ENCODE assay signal across 27 mouse cellular contexts in the genomic region with DNA sequence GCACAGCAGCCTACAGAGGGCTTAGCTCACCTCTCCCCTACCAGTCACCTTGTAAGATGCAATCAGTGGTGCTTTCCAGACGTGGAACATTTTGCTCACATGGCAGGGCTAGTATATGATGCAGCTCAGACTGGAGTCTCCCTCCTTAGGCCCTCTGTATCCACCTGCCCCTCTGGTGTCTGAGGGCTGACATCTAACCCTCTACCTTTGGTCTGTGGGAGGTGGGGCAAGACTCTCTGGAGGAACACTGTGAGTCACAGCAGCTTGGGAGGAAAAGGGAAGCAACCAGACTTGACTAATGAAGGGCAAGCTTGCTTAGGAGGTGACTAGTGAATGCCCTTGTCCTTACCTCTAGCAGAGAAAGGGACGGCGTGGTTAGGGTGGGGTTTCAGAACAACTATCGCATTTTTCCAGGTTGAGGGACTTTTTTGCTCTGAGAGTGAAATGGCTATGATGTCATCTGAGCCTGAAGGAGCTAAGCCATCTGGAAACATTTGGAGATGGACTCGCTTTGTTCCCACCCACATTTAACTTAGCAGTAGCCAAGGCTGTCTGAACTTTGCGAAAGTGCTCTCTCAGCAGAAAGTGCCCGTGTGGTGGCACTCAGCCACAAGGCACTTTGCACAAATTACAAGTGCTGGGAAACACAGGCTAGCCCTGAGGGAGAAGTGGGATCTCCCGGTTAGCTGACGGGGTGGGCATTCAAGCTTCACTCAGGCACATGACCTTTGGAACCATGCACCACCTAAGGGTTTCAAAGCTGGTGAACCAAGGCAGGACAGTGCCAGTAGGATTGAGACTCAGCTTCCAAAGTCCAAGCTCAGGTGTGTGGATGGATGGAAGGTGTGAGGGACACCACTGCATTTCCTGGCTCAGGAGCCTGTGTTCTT. TPM values are rescaled to one million over a fixed set of nuclear protein-coding genes. Genes with fewer than 3 reads are reported as not detected.
DNase-seq lines count a peak whose midpoint lies in the region; ATAC-seq and TF ChIP-seq lines count a peak whose summit lies in the region.
"Had no signal": no experiment of that assay in that cellular context is flagged by ENCODE, and none has a peak within 500 bp of the region (broad histone marks: within the 10 kb centered on the region; RNA-seq: fewer than 3 reads in every experiment).

No protein-coding gene starts in this region.

- no peaks in the 10 kb centered on the region for H3K4me1 ChIP-seq in embryonic facial prominence, embryonic 15.5 days
- H3K4me1 ChIP-seq in kidney, postnatal 0 days (replicated peaks; ENCODE audit: insufficient read depth, low read length), result no peaks in the 10 kb centered on the region
- H3K4me1 ChIP-seq: heart, embryonic 12.5 days; intestine, embryonic 15.5 days; limb, embryonic 13.5 days; lung, embryonic 15.5 days had no signal

- WGBS in embryonic facial prominence, embryonic 15.5 days, result 47% methylated on average over 9 of the region's 9 CpGs
- 64% methylated on average over 9 of the region's 9 CpGs for WGBS in kidney, postnatal 0 days

- TF ChIP-seq CTCF in kidney, postnatal 0 days (IDR thresholded peaks at IDR 0.05; ENCODE audit: low read depth), result no peak

- H3K36me3 ChIP-seq in embryonic facial prominence, embryonic 15.5 days, result no peaks in the 10 kb centered on the region
- H3K36me3 ChIP-seq in kidney, postnatal 0 days (ENCODE audit: insufficient read depth, low read length), result no peaks in the 10 kb centered on the region
- H3K36me3 ChIP-seq: heart, embryonic 12.5 days; hindbrain, embryonic 15.5 days; intestine, embryonic 15.5 days; limb, embryonic 13.5 days; lung, embryonic 15.5 days had no signal

- no peak overlapping the region for H3K9ac ChIP-seq in embryonic facial prominence, embryonic 15.5 days
- H3K9ac ChIP-seq in kidney, postnatal 0 days (ENCODE audit: low read depth, low read length), result no peak overlapping the region
- H3K9ac ChIP-seq: forebrain, postnatal 0 days; heart, embryonic 12.5 days; hindbrain, embryonic 15.5 days; intestine, embryonic 15.5 days; limb, embryonic 13.5 days; liver, embryonic 14.5 days; lung, embryonic 15.5 days had no signal

- no peak overlapping the region for H3K4me2 ChIP-seq in embryonic facial prominence, embryonic 15.5 days (replicated peaks)
- no peak overlapping the region for H3K4me2 ChIP-seq in kidney, postnatal 0 days (ENCODE audit: low read length)
- H3K4me2 ChIP-seq: heart, embryonic 12.5 days; hindbrain, embryonic 15.5 days; intestine, embryonic 15.5 days; limb, embryonic 13.5 days; lung, embryonic 15.5 days had no signal

- no peak for DNase-seq in frontal cortex, postnatal 25 days (ENCODE audit: low spot score in 2 of 2)
- DNase-seq in ES-CJ7 (ENCODE audit: low read depth, low spot score), result peak; percentile 13
- no peak for DNase-seq in kidney, postnatal 0 days (ENCODE audit: low spot score)
- no peak for DNase-seq in cerebellum, adult 11 months
- DNase-seq in left cerebral cortex, postnatal 14 days (ENCODE audit: low spot score in 2 of 2), result no peak
- no peak for DNase-seq in layer of hippocampus, adult 11-12 months (ENCODE audit: low spot score)
- DNase-seq: adrenal gland, postnatal 10 days; cerebellum, adult 11-12 months; cerebellum, postnatal 25 days; forebrain, postnatal 0 days; heart, adult 11 months; lung, postnatal 4 days had no signal

- no peak overlapping the region for H3K27ac ChIP-seq in embryonic facial prominence, embryonic 15.5 days (replicated peaks)
- H3K27ac ChIP-seq in kidney, postnatal 0 days, result no peak overlapping the region
- H3K27ac ChIP-seq: hindbrain, embryonic 15.5 days; intestine, embryonic 15.5 days; limb, embryonic 13.5 days; liver, embryonic 14.5 days; lung, embryonic 15.5 days; stomach, postnatal 0 days had no signal

- H3K27me3 ChIP-seq in embryonic facial prominence, embryonic 15.5 days, result no peaks in the 10 kb centered on the region
- no peaks in the 10 kb centered on the region for H3K27me3 ChIP-seq in kidney, postnatal 0 days (ENCODE audit: insufficient read depth, low read length)
- H3K27me3 ChIP-seq: hindbrain, embryonic 15.5 days; intestine, embryonic 15.5 days; limb, embryonic 13.5 days; lung, embryonic 15.5 days had no signal

- H3K4me3 ChIP-seq in embryonic facial prominence, embryonic 15.5 days (replicated peaks), result no peak overlapping the region
- H3K4me3 ChIP-seq in kidney, postnatal 0 days (replicated peaks; ENCODE audit: low read depth, low read length), result no peak overlapping the region
- H3K4me3 ChIP-seq: erythroblast, embryonic 14.5 days; heart, embryonic 12.5 days; hindbrain, embryonic 15.5 days; intestine, embryonic 15.5 days; limb, embryonic 13.5 days; lung, embryonic 15.5 days had no signal

- no peaks in the 10 kb centered on the region for H3K9me3 ChIP-seq in embryonic facial prominence, embryonic 15.5 days (replicated peaks)
- H3K9me3 ChIP-seq in kidney, postnatal 0 days (replicated peaks; ENCODE audit: low read length), result no peaks in the 10 kb centered on the region
- H3K9me3 ChIP-seq: heart, embryonic 12.5 days; hindbrain, embryonic 15.5 days; intestine, embryonic 15.5 days; limb, embryonic 13.5 days; lung, embryonic 15.5 days had no signal

- ATAC-seq in frontal cortex, adult (ENCODE audit: low TSS enrichment), result peak; percentile 84
- peak; percentile 4; the same call in 1 of the 2 replicates for ATAC-seq in embryonic facial prominence, embryonic 15.5 days (ENCODE audit: insufficient number of reproducible peaks, low FRiP score, low TSS enrichment, low read depth)
- peak; percentile 86 for ATAC-seq in kidney, postnatal 0 days (replicated peaks; ENCODE audit: low FRiP score, low read depth)
- ATAC-seq: activated CD4-positive, CD25-positive, alpha-beta regulatory T cell, adult 4 months; forebrain, postnatal 0 days; intestine, embryonic 15.5 days; midbrain, embryonic 16.5 days had no signal

- intact Hi-C loops in left cerebral cortex, postnatal 14 days (cut with DNase I), result no loop called here

RNA-seq across cellular contexts. Expression of a gene that starts 41.2 kb away (rescaled TPM):
- polyA plus RNA-seq in embryonic facial prominence, embryonic 15.5 days (2015; fragmentation: Nextera tagmentation; extraction: Ambion mirVana), result 1.4 and 1.5 TPM in 2 replicates
- 0.65 and 0.91 TPM in 2 replicates for polyA plus RNA-seq in kidney, postnatal 0 days (2015; fragmentation: Nextera tagmentation; extraction: Ambion mirVana)
- 10 to 100 TPM; 44.9 to 47.4 TPM for total RNA-seq in left cerebral cortex, postnatal 14 days (2021)
- total RNA-seq: gastrocnemius, adult 8-10 months; heart, postnatal 25 days; neutrophil, adult 5-6 weeks had no signal
- polyA plus RNA-seq: activated CD4-positive, CD25-positive, alpha-beta regulatory T cell, adult 4 months; erythroblast, embryonic 14.5 days had no signal

Comparison
In these comparisons a context has a peak if more than half of its experiments do, and no peak if none do; other contexts are left out.
1. ATAC-seq: peak in every context shown above with its lines; median percentile 86 in kidney, postnatal 0 days; 84 in frontal cortex, adult; 4 in embryonic facial prominence, embryonic 15.5 days.